Mouse (Mus musculus): ENCODE data around the gene Mul1.

DNA sequence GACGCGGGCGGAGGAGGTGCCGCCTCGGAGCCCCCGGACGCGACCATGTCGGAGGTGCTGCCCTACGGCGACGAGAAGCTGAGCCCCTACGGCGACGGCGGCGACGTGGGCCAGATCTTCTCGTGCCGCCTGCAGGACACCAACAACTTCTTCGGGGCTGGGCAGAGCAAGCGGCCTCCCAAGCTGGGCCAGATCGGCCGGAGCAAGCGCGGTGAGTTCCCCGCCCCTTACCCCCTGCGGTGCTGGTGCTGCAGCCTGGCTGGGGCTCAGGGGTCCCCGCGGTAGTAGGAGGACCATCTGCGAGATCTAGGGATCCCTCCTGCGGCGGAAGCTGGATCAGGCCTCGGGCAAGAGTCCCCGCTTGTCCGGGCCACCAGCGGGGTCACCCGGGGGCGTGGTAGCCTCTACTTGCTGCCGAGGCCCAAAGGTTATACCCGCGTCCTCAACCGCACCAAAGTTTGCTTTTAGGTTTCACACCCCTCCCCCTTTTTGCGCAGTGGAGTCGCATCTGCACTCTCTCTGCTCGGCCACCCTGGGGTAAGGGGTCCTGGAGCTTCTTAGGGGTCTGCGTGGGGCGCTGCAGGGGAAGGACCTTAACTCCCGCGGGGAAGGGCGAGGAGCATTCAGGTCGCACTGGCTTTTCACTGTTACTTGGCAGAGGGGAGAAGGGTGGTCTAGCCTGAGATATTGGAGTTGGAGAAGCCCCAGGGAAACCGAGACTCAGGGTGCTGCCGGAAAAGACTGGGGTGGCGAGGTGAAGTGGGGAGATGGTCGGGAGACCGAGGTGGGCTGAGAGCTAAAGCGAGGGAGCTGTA lies 20.9 kb downstream of the Mul1 start:
- no peak for TF ChIP-seq GATA1 (IDR thresholded peaks at IDR 0.05; ENCODE audit: low read length)
- TF ChIP-seq TAL1 (IDR thresholded peaks at IDR 0.05; ENCODE audit: low read length): no peak
